Mouse (Mus musculus): ENCODE measurements around the gene Slc39a2.
"Not testable (repeated sequence)": the region's sequence is repeated elsewhere in the genome, so short reads cannot be mapped to it uniquely, and the experiment has no call there.

The Slc39a2 gene

GRCm38 (mm10) chr14:51892191-51892939, at the start of gene Slc39a2:
Gene Slc39a2, plus strand, starts transcription at chr14:51892889.
- DNase-seq (ENCODE audit: low read depth, low spot score): no peak

- no peak for DNase-seq (ENCODE audit: low read depth, low spot score)
Measured at GRCm38 (mm10) chr14:51843882-51844281, 48.8 kb upstream of the Slc39a2 start.

- no peak for DNase-seq (ENCODE audit: low read depth, low spot score)
Measured at GRCm38 (mm10) chr14:51846566-51846965, 46.1 kb upstream of the Slc39a2 start.

- not testable (repeated sequence) for DNase-seq (ENCODE audit: low read depth, low spot score)
Measured at GRCm38 (mm10) chr14:51851006-51851405, 41.7 kb upstream of the Slc39a2 start.

- no peak for DNase-seq (ENCODE audit: low read depth, low spot score)
Measured at GRCm38 (mm10) chr14:51853399-51853798, 39.3 kb upstream of the Slc39a2 start, which contains the start of gene Ear6. Gene Ear6, plus strand, starts transcription at chr14:51853699.

GRCm38 (mm10) chr14:51855280-51855679, 37.4 kb upstream of the Slc39a2 start:
- DNase-seq (ENCODE audit: low read depth, low spot score): not testable (repeated sequence)

- not testable (repeated sequence) for DNase-seq (ENCODE audit: low read depth, low spot score)
Measured at GRCm38 (mm10) chr14:51863603-51864002, 29.1 kb upstream of the Slc39a2 start.

GRCm38 (mm10) chr14:51870756-51871155, 21.9 kb upstream of the Slc39a2 start:
- no peak for DNase-seq (ENCODE audit: low read depth, low spot score)

GRCm38 (mm10) chr14:51871741-51872140, 20.9 kb upstream of the Slc39a2 start:
- DNase-seq (ENCODE audit: low read depth, low spot score): no peak

GRCm38 (mm10) chr14:51877517-51877916, 15.2 kb upstream of the Slc39a2 start:
- DNase-seq (ENCODE audit: low read depth, low spot score): no peak

- peak; percentile 32 for DNase-seq (ENCODE audit: low read depth, low spot score)
Measured at GRCm38 (mm10) chr14:51883527-51884030, 9.1 kb upstream of the Slc39a2 start.

GRCm38 (mm10) chr14:51884031-51884544, 8.6 kb upstream of the Slc39a2 start:
- DNase-seq (ENCODE audit: low read depth, low spot score): no peak

GRCm38 (mm10) chr14:51884598-51885331, 7.9 kb upstream of the Slc39a2 start, which contains the start of gene Mettl17:
Gene Mettl17, plus strand, starts transcription at chr14:51884842.
- peak; percentile 75 for DNase-seq (ENCODE audit: low read depth, low spot score)

GRCm38 (mm10) chr14:51886051-51886450, 6.6 kb upstream of the Slc39a2 start:
- DNase-seq (ENCODE audit: low read depth, low spot score): no peak

GRCm38 (mm10) chr14:51889833-51890232, 2.9 kb upstream of the Slc39a2 start:
- no peak for DNase-seq (ENCODE audit: low read depth, low spot score)

- no peak for DNase-seq (ENCODE audit: low read depth, low spot score)
Measured at GRCm38 (mm10) chr14:51893094-51893794, 555 bp downstream of the Slc39a2 start.

GRCm38 (mm10) chr14:51893809-51894208, 1.1 kb downstream of the Slc39a2 start:
- no peak for DNase-seq (ENCODE audit: low read depth, low spot score)

GRCm38 (mm10) chr14:51895071-51895470, 2.4 kb downstream of the Slc39a2 start:
- no peak for DNase-seq (ENCODE audit: low read depth, low spot score)

- DNase-seq (ENCODE audit: low read depth, low spot score): no peak
Measured at GRCm38 (mm10) chr14:51896019-51896418, 3.3 kb downstream of the Slc39a2 start.

GRCm38 (mm10) chr14:51896539-51897170, 4.0 kb downstream of the Slc39a2 start:
- DNase-seq (ENCODE audit: low read depth, low spot score): no peak

GRCm38 (mm10) chr14:51899351-51899750, 6.7 kb downstream of the Slc39a2 start:
- no peak for DNase-seq (ENCODE audit: low read depth, low spot score)
